Mouse (Mus musculus): ENCODE results near the gene Gm21188.
"Not testable (repeated sequence)": the region's sequence is repeated elsewhere in the genome, so short reads cannot be mapped to it uniquely, and the experiment has no call there.

GRCm38 (mm10) chr13:120052085-120052484 is at the start of gene Gm21188:
- TF ChIP-seq GATA1 (IDR thresholded peaks at IDR 0.05; ENCODE audit: borderline replicate concordance, low read length); TAL1 (conservative IDR thresholded peaks at IDR 0.05; ENCODE audit: low read depth, low read length); CTCF (IDR thresholded peaks at IDR 0.05; ENCODE audit: low read depth, low read length); POLR2AphosphoS5 (IDR thresholded peaks at IDR 0.05; ENCODE audit: insufficient replicate concordance, low read depth, low read length): not testable (repeated sequence)

Measured in G1E (cell line).